ENCODE assay signal across 14 mouse cellular contexts in genomic region chr8:123747772-123748171, GRCm38 (mm10). TPM values are rescaled to one million over a fixed set of nuclear protein-coding genes. Genes with fewer than 3 reads are reported as not detected.
A peak's percentile ranks its signal among the peaks of the same experiment; 100 is the strongest.
DNase-seq lines count a peak whose midpoint lies in the region; ATAC-seq and TF ChIP-seq lines count a peak whose summit lies in the region.
"Had no signal": no experiment of that assay in that cellular context is flagged by ENCODE, and none has a peak within 500 bp of the region (broad histone marks: within the 10 kb centered on the region; RNA-seq: fewer than 3 reads in every experiment).

No protein-coding gene starts in this region.

- no peak overlapping the region for H3K9ac ChIP-seq in lung, embryonic 14.5 days
- H3K9ac ChIP-seq in heart, embryonic 16.5 days (ENCODE audit: low read length), result no peak overlapping the region
- H3K9ac ChIP-seq in forebrain, embryonic 16.5 days (replicated peaks; ENCODE audit: low read depth, low read length), result no peak overlapping the region
- H3K9ac ChIP-seq in intestine, postnatal 0 days (ENCODE audit: low read depth, low read length), result no peak overlapping the region
- H3K9ac ChIP-seq: intestine, embryonic 15.5 days; midbrain, embryonic 15.5 days had no signal

- DNase-seq in heart, adult 18-20 months, result peak; percentile 69 to 71
- no peak for DNase-seq in heart, postnatal 25 days (ENCODE audit: low spot score)
- peak; percentile 84 for DNase-seq in lung, embryonic 14.5 days
- no peak for DNase-seq in lung, adult 2 months
- peak; percentile 39 for DNase-seq in lung, postnatal 36 days
- DNase-seq: cerebellum, adult 9-11 months had no signal

- H3K27ac ChIP-seq in lung, embryonic 14.5 days (ENCODE audit: low read depth), result peak overlapping the region; percentile 42; the same call in 1 of the 2 replicates
- H3K27ac ChIP-seq in heart, embryonic 16.5 days (ENCODE audit: low read length), result peak overlapping the region; percentile 3; the same call in 1 of the 2 replicates
- H3K27ac ChIP-seq in forebrain, embryonic 16.5 days (ENCODE audit: low read length), result no peak overlapping the region
- no peak overlapping the region for H3K27ac ChIP-seq in intestine, postnatal 0 days (ENCODE audit: low read depth, low read length)
- H3K27ac ChIP-seq: intestine, embryonic 15.5 days; layer of hippocampus, adult 2 months; midbrain, embryonic 15.5 days had no signal

- intact Hi-C loops in heart, postnatal 25 days (cut with DNase I), result no loop called here

- no peaks in the 10 kb centered on the region for H3K36me3 ChIP-seq in lung, embryonic 14.5 days (ENCODE audit: insufficient read depth)
- no peaks in the 10 kb centered on the region for H3K36me3 ChIP-seq in heart, embryonic 16.5 days (ENCODE audit: control insufficient read depth, insufficient read depth)
- no peaks in the 10 kb centered on the region for H3K36me3 ChIP-seq in forebrain, embryonic 16.5 days (ENCODE audit: control insufficient read depth, insufficient read depth)
- no peaks in the 10 kb centered on the region for H3K36me3 ChIP-seq in intestine, postnatal 0 days (ENCODE audit: control insufficient read depth, insufficient read depth)
- H3K36me3 ChIP-seq: intestine, embryonic 15.5 days; midbrain, embryonic 15.5 days had no signal

- H3K27me3 ChIP-seq in lung, embryonic 14.5 days (ENCODE audit: insufficient read depth, low read length), result no peaks in the 10 kb centered on the region
- no peaks in the 10 kb centered on the region; the same call in 1 of the 2 replicates for H3K27me3 ChIP-seq in heart, embryonic 16.5 days (ENCODE audit: control insufficient read depth, insufficient read depth, low read length)
- H3K27me3 ChIP-seq in forebrain, embryonic 16.5 days (replicated peaks; ENCODE audit: control insufficient read depth, insufficient read depth, low read length), result no peaks in the 10 kb centered on the region
- H3K27me3 ChIP-seq in intestine, postnatal 0 days (replicated peaks; ENCODE audit: control insufficient read depth, insufficient read depth, low read length), result no peaks in the 10 kb centered on the region
- H3K27me3 ChIP-seq: intestine, embryonic 15.5 days; midbrain, embryonic 15.5 days had no signal

- H3K4me1 ChIP-seq in lung, embryonic 14.5 days (ENCODE audit: insufficient read depth), result peaks cover 5% of the 10 kb centered on the region; the same call in 1 of the 2 replicates
- peaks cover 2% of the 10 kb centered on the region; the same call in 1 of the 2 replicates for H3K4me1 ChIP-seq in lung, adult 2 months (ENCODE audit: control insufficient read depth, insufficient read depth, low read length)
- H3K4me1 ChIP-seq in heart, embryonic 16.5 days (ENCODE audit: control insufficient read depth, insufficient read depth, low read length), result peaks cover 6% of the 10 kb centered on the region
- peaks cover 3% of the 10 kb centered on the region for H3K4me1 ChIP-seq in forebrain, embryonic 16.5 days (replicated peaks; ENCODE audit: control insufficient read depth, insufficient read depth, low read length)
- 0 out of 2 replicates have a peak, but pooled peaks cover 7% of the 10 kb centered on the region for H3K4me1 ChIP-seq in intestine, postnatal 0 days (replicated peaks; ENCODE audit: control insufficient read depth, insufficient read depth, low read length)

- no peak for TF ChIP-seq CTCF in lung, embryonic 14.5 days (IDR thresholded peaks at IDR 0.05; ENCODE audit: low read depth)
- no peak for TF ChIP-seq CTCF in lung, adult 2 months (IDR thresholded peaks at IDR 0.05; ENCODE audit: insufficient read depth, low read length)
- TF ChIP-seq CTCF in intestine, postnatal 0 days (IDR thresholded peaks at IDR 0.05; ENCODE audit: low read depth), result no peak

- peak; percentile 28; the same call in 1 of the 2 replicates for ATAC-seq in lung, embryonic 14.5 days (ENCODE audit: insufficient read depth)
- ATAC-seq in heart, embryonic 16.5 days (replicated peaks; ENCODE audit: extremely low read depth, insufficient read depth, low FRiP score), result peak; percentile 58
- no peak for ATAC-seq in forebrain, embryonic 16.5 days
- ATAC-seq in intestine, postnatal 0 days, result no peak
- ATAC-seq: intestine, embryonic 15.5 days; midbrain, embryonic 15.5 days had no signal

- 14% methylated on average over 5 of the region's 5 CpGs for WGBS in lung, embryonic 14.5 days
- 26% methylated on average over 5 of the region's 5 CpGs for WGBS in lung, adult 2 months
- 22% methylated on average over 5 of the region's 5 CpGs for WGBS in heart, embryonic 16.5 days
- 12% methylated on average over 5 of the region's 5 CpGs for WGBS in forebrain, embryonic 16.5 days
- 56% methylated on average over 5 of the region's 5 CpGs for whole genome bisulfite sequencing in intestine, postnatal 0 days

- H3K4me3 ChIP-seq in lung, embryonic 14.5 days (ENCODE audit: low read depth, low read length), result no peak overlapping the region
- no peak overlapping the region for H3K4me3 ChIP-seq in lung, adult 2 months (replicated peaks; ENCODE audit: extremely low read depth, low read depth, low read length)
- no peak overlapping the region for H3K4me3 ChIP-seq in heart, embryonic 16.5 days (ENCODE audit: low read length)
- H3K4me3 ChIP-seq in forebrain, embryonic 16.5 days (replicated peaks; ENCODE audit: low read length), result no peak overlapping the region
- no peak overlapping the region for H3K4me3 ChIP-seq in intestine, postnatal 0 days (ENCODE audit: low read depth, low read length)
- H3K4me3 ChIP-seq: intestine, embryonic 15.5 days; layer of hippocampus, adult 2 months; midbrain, embryonic 15.5 days had no signal

- no peak for TF ChIP-seq POLR2A in lung, adult 2 months (IDR thresholded peaks at IDR 0.05; ENCODE audit: borderline replicate concordance, extremely low read depth, low read depth, low read length)

- H3K4me2 ChIP-seq in lung, embryonic 14.5 days, result no peak overlapping the region
- no peak overlapping the region for H3K4me2 ChIP-seq in heart, embryonic 16.5 days (ENCODE audit: low read depth, low read length)
- H3K4me2 ChIP-seq in forebrain, embryonic 16.5 days (ENCODE audit: low read length), result no peak overlapping the region
- no peak overlapping the region for H3K4me2 ChIP-seq in intestine, postnatal 0 days (replicated peaks; ENCODE audit: low read depth)
- H3K4me2 ChIP-seq: intestine, embryonic 15.5 days; liver, embryonic 11.5 days; midbrain, embryonic 15.5 days had no signal

- H3K9me3 ChIP-seq in lung, embryonic 14.5 days (ENCODE audit: low read depth, low read length), result no peaks in the 10 kb centered on the region
- H3K9me3 ChIP-seq in heart, embryonic 16.5 days (replicated peaks; ENCODE audit: control insufficient read depth, low read length), result no peaks in the 10 kb centered on the region
- H3K9me3 ChIP-seq in forebrain, embryonic 16.5 days (ENCODE audit: control insufficient read depth, low read length), result no peaks in the 10 kb centered on the region
- H3K9me3 ChIP-seq in intestine, postnatal 0 days (ENCODE audit: control insufficient read depth), result no peaks in the 10 kb centered on the region
- H3K9me3 ChIP-seq: intestine, embryonic 15.5 days; midbrain, embryonic 15.5 days had no signal

RNA-seq across cellular contexts. Expression of gene Rab4a, which starts 58.0 kb away (rescaled TPM):
- 1 to 10 TPM; 8.6 to 8.9 TPM for total RNA-seq in heart, adult 18-20 months (2021)
- 1 to 10 TPM; 8.2 to 8.7 TPM for total RNA-seq in heart, postnatal 25 days (2021)
- 30.1 and 32.1 TPM in 2 replicates for polyA plus RNA-seq in lung, embryonic 14.5 days (2014; fragmentation: Nextera tagmentation; extraction: Ambion mirVana)
- polyA plus RNA-seq in lung, adult 2 months (2012; rRNA removed), result 7.3 and 7.9 TPM in 2 replicates
- 28.6 and 32.2 TPM in 2 replicates for polyA plus RNA-seq in heart, embryonic 16.5 days (2015; fragmentation: Nextera tagmentation; extraction: Ambion mirVana)
- polyA plus RNA-seq in forebrain, embryonic 16.5 days (2015; fragmentation: Nextera tagmentation; extraction: Ambion mirVana), result 82.6 and 83.8 TPM in 2 replicates
- polyA plus RNA-seq in intestine, postnatal 0 days (2015; fragmentation: Nextera tagmentation; extraction: Ambion mirVana), result 104 TPM in 2 replicates
- total RNA-seq: neutrophil, adult 5-6 weeks had no signal

Comparison
In these comparisons a context has a peak if more than half of its experiments do, and no peak if none do; other contexts are left out.
1. DNase-seq: peak in heart, adult 18-20 months (2 of 2), lung, embryonic 14.5 days (single experiment) and lung, postnatal 36 days (single experiment); none in heart, postnatal 25 days (single experiment) and lung, adult 2 months (single experiment).
2. ATAC-seq: peak in lung, embryonic 14.5 days (single experiment) and heart, embryonic 16.5 days (single experiment); none in forebrain, embryonic 16.5 days (single experiment) and intestine, postnatal 0 days (single experiment).
3. H3K27ac ChIP-seq: peak in lung, embryonic 14.5 days (single experiment) and heart, embryonic 16.5 days (single experiment); none in forebrain, embryonic 16.5 days (single experiment) and intestine, postnatal 0 days (single experiment).